Mouse (Mus musculus) neural tube, embryonic 10.5 days (tissue): ENCODE data around the gene Thbs1.

Source experiments
- DNase-seq: peaks from one replicate; pipeline ENCODE4 v3.0.0-alpha.2; 2017; ENCODE audit warnings: low spot score; ENCODE audit errors: extremely low spot score

Thbs1 gene

GRCm38 (mm10) chr2:118113808-118114524, 2.3 kb downstream of the Thbs1 start:
- DNase-seq, result no peak

- DNase-seq, result no peak
Observed at GRCm38 (mm10) chr2:118114671-118115070, 3.0 kb downstream of the Thbs1 start.

GRCm38 (mm10) chr2:118115647-118116046, 4.0 kb downstream of the Thbs1 start:
- no peak for DNase-seq

GRCm38 (mm10) chr2:118116180-118116579, 4.5 kb downstream of the Thbs1 start:
- no peak for DNase-seq

GRCm38 (mm10) chr2:118116754-118117290, 5.1 kb downstream of the Thbs1 start:
- no peak for DNase-seq

GRCm38 (mm10) chr2:118117401-118117800, 5.7 kb downstream of the Thbs1 start:
- no peak for DNase-seq

GRCm38 (mm10) chr2:118118045-118118444, 6.4 kb downstream of the Thbs1 start:
- no peak for DNase-seq

GRCm38 (mm10) chr2:118118515-118118914, 6.8 kb downstream of the Thbs1 start:
- no peak for DNase-seq

- DNase-seq, result no peak
Observed at GRCm38 (mm10) chr2:118119684-118120083, 8.0 kb downstream of the Thbs1 start.

- no peak for DNase-seq
Observed at GRCm38 (mm10) chr2:118120095-118120494, 8.4 kb downstream of the Thbs1 start.

- DNase-seq, result no peak
Observed at GRCm38 (mm10) chr2:118120751-118121150, 9.1 kb downstream of the Thbs1 start.

- DNase-seq, result no peak
Observed at GRCm38 (mm10) chr2:118122291-118122690, 10.6 kb downstream of the Thbs1 start.

- DNase-seq, result no peak
Observed at GRCm38 (mm10) chr2:118123743-118124142, 12.1 kb downstream of the Thbs1 start.

- DNase-seq, result no peak
Observed at GRCm38 (mm10) chr2:118124437-118124836, 12.8 kb downstream of the Thbs1 start.

- DNase-seq, result no peak
Observed at GRCm38 (mm10) chr2:118125211-118125939, 13.7 kb downstream of the Thbs1 start.

- no peak for DNase-seq
Observed at GRCm38 (mm10) chr2:118125943-118126470, 14.3 kb downstream of the Thbs1 start.

- DNase-seq, result no peak
Observed at GRCm38 (mm10) chr2:118127516-118128288, 16.0 kb downstream of the Thbs1 start.

GRCm38 (mm10) chr2:118128313-118128712, 16.6 kb downstream of the Thbs1 start:
- no peak for DNase-seq

- no peak for DNase-seq
Observed at GRCm38 (mm10) chr2:118137071-118137470, 25.4 kb downstream of the Thbs1 start.

- no peak for DNase-seq
Observed at GRCm38 (mm10) chr2:118137776-118138175, 26.1 kb downstream of the Thbs1 start.

GRCm38 (mm10) chr2:118139261-118139660, 27.6 kb downstream of the Thbs1 start:
- no peak for DNase-seq

- DNase-seq, result no peak
Observed at GRCm38 (mm10) chr2:118141651-118142050, 30.0 kb downstream of the Thbs1 start.
